Mouse (Mus musculus) monocyte, adult 5-6 weeks (primary cell): Measurements from ENCODE around the gene Garem2. TPM values are rescaled to one million over a fixed set of nuclear protein-coding genes. Genes with fewer than 3 reads are reported as not detected.
"Not testable (repeated sequence)": the region's sequence is repeated elsewhere in the genome, so short reads cannot be mapped to it uniquely, and the experiment has no call there.

Experiments used
- ATAC-seq: fragments of 153-309, 156-312 bp; replicated peaks from 2 replicates; pipeline ENCODE4 v1.8.0; 2017; ENCODE audit warnings: mild to moderate bottlenecking; ENCODE audit not compliant: low TSS enrichment, insufficient number of reproducible peaks, severe bottlenecking, poor library complexity, low FRiP score
- total RNA-seq: library from RNA; stranded (forward); fragments of 200-1000, 200-491, 200-594 nt; gene quantifications from 3 replicates; pipeline ENCODE4 v1.2.3, GENCODE M21; 2017

Garem2 gene
- not detected in 3 replicates for total RNA-seq

- no peak for ATAC-seq
Observed at GRCm38 (mm10) chr5:30104841-30105667, at the start of gene Garem2. Garem2 (plus strand) TSS chr5:30105161.

GRCm38 (mm10) chr5:30058216-30058731, 46.7 kb upstream of the Garem2 start:
- no peak for ATAC-seq

GRCm38 (mm10) chr5:30059607-30060006, 45.4 kb upstream of the Garem2 start:
- ATAC-seq, result not testable (repeated sequence)

- ATAC-seq, result no peak
Observed at GRCm38 (mm10) chr5:30067726-30068125, 37.2 kb upstream of the Garem2 start.

- no peak for ATAC-seq
Observed at GRCm38 (mm10) chr5:30071677-30072076, 33.3 kb upstream of the Garem2 start.

GRCm38 (mm10) chr5:30072377-30072776, 32.6 kb upstream of the Garem2 start:
- no peak for ATAC-seq

- 0 out of 2 replicates have a peak, but pooled peaks have one; percentile 31 for ATAC-seq
Observed at GRCm38 (mm10) chr5:30072825-30073821, 31.8 kb upstream of the Garem2 start, which contains the start of gene Tyms. Tyms (minus strand) TSS chr5:30073617.

- no peak for ATAC-seq
Observed at GRCm38 (mm10) chr5:30092701-30093100, 12.3 kb upstream of the Garem2 start.

- no peak for ATAC-seq
Observed at GRCm38 (mm10) chr5:30094399-30094798, 10.6 kb upstream of the Garem2 start.

GRCm38 (mm10) chr5:30095731-30096130, 9.2 kb upstream of the Garem2 start:
- no peak for ATAC-seq

GRCm38 (mm10) chr5:30098260-30098659, 6.7 kb upstream of the Garem2 start:
- ATAC-seq, result no peak

- ATAC-seq, result no peak
Observed at GRCm38 (mm10) chr5:30103340-30103739, 1.6 kb upstream of the Garem2 start.

GRCm38 (mm10) chr5:30104339-30104738, 622 bp upstream of the Garem2 start:
- no peak for ATAC-seq

GRCm38 (mm10) chr5:30105668-30106300, 823 bp downstream of the Garem2 start, which contains the start of gene 3110082J24Rik:
3110082J24Rik (minus strand) TSS chr5:30106086.
- no peak for ATAC-seq

GRCm38 (mm10) chr5:30106756-30107155, 1.8 kb downstream of the Garem2 start:
- no peak for ATAC-seq

GRCm38 (mm10) chr5:30107186-30107585, 2.2 kb downstream of the Garem2 start:
- ATAC-seq, result no peak

- ATAC-seq, result no peak
Observed at GRCm38 (mm10) chr5:30107611-30108041, 2.7 kb downstream of the Garem2 start.

- no peak for ATAC-seq
Observed at GRCm38 (mm10) chr5:30108233-30108632, 3.3 kb downstream of the Garem2 start.
